Mouse (Mus musculus) kidney, adult 11 months (tissue): ENCODE measurements around the gene B3gat3.
A peak's percentile ranks its signal among the peaks of the same experiment; 100 is the strongest.
"Not testable (repeated sequence)": the region's sequence is repeated elsewhere in the genome, so short reads cannot be mapped to it uniquely, and the experiment has no call there.

ENCODE experiments used
- DNase-seq: peaks from one replicate; pipeline ENCODE4 v3.0.0; 2022

The B3gat3 gene

GRCm38 (mm10) chr19:8920073-8920736 is at the start of gene B3gat3:
Gene B3gat3 (plus strand): TSS chr19:8920374.
- DNase-seq: peak; percentile 97

- not testable (repeated sequence) for DNase-seq
These were observed 49.8 kb upstream of the B3gat3 start for GRCm38 (mm10) chr19:8870381-8870780.

GRCm38 (mm10) chr19:8870838-8871237 is 49.3 kb upstream of the B3gat3 start:
- DNase-seq: no peak

- DNase-seq: peak; percentile 98
These were observed 48.6 kb upstream of the B3gat3 start, which contains the start of gene Ubxn1 for GRCm38 (mm10) chr19:8871267-8872186. Gene Ubxn1 (plus strand): TSS chr19:8871496.

GRCm38 (mm10) chr19:8872266-8872840 is 47.8 kb upstream of the B3gat3 start:
- DNase-seq: no peak

- no peak for DNase-seq
These were observed 45.1 kb upstream of the B3gat3 start for GRCm38 (mm10) chr19:8875031-8875430.

- peak; percentile 91 for DNase-seq
These were observed 39.7 kb upstream of the B3gat3 start, which contains the start of gene Uqcc3 for GRCm38 (mm10) chr19:8880311-8881033. Gene Uqcc3 (minus strand): TSS chr19:8880923.

GRCm38 (mm10) chr19:8881034-8881392 is 39.2 kb upstream of the B3gat3 start:
- DNase-seq: no peak

- no peak for DNase-seq
These were observed 36.6 kb upstream of the B3gat3 start, which contains the start of the genes Lbhd1 and Gm49403 for GRCm38 (mm10) chr19:8883616-8884015. Gene Lbhd1 (plus strand): TSS chr19:8883732. Gene Gm49403 (plus strand): TSS chr19:8883930.

- no peak for DNase-seq
These were observed 33.1 kb upstream of the B3gat3 start for GRCm38 (mm10) chr19:8886916-8887584.

GRCm38 (mm10) chr19:8887585-8888463 is 32.4 kb upstream of the B3gat3 start:
- DNase-seq: no peak

- peak; percentile 93 for DNase-seq
These were observed 31.4 kb upstream of the B3gat3 start, which contains the start of the genes 1810009A15Rik and Gm49416 for GRCm38 (mm10) chr19:8888511-8889385. Gene 1810009A15Rik (plus strand): TSS chr19:8888853. Gene Gm49416 (plus strand): TSS chr19:8888926.

- DNase-seq: peak; percentile 75
These were observed 27.1 kb upstream of the B3gat3 start, which contains the start of gene Ints5 for GRCm38 (mm10) chr19:8892829-8893766. Gene Ints5 (plus strand): TSS chr19:8893005.

- DNase-seq: no peak
These were observed 24.7 kb upstream of the B3gat3 start for GRCm38 (mm10) chr19:8895397-8895960.

GRCm38 (mm10) chr19:8896231-8896630 is 23.9 kb upstream of the B3gat3 start:
- DNase-seq: not testable (repeated sequence)

- peak; percentile 55 for DNase-seq
These were observed 22.8 kb upstream of the B3gat3 start for GRCm38 (mm10) chr19:8897211-8897864.

GRCm38 (mm10) chr19:8897865-8898495 is 22.2 kb upstream of the B3gat3 start, which contains the start of gene Ganab:
Gene Ganab (plus strand): TSS chr19:8898071.
- peak; percentile 96 for DNase-seq
